Mouse (Mus musculus) gastrocnemius, adult 8-10 months (tissue): Measurements from ENCODE around the gene Rcor3. TPM values are rescaled to one million over a fixed set of nuclear protein-coding genes. Genes with fewer than 3 reads are reported as not detected.

Experiments used
- DNase-seq, 2 experiments: peaks; one replicate each; pipeline ENCODE4 v3.0.0; 2022; ENCODE audit warnings: low spot score in 2 of 2
- total RNA-seq, 4 experiments: library from RNA; stranded (reverse); gene quantifications; 2 replicates each; pipeline ENCODE4 v1.2.4; 2022

Rcor3 gene
- total RNA-seq, 4 experiments from 2014 or later, result 26.7 to 34.1 (median 29.1) TPM

DNA sequence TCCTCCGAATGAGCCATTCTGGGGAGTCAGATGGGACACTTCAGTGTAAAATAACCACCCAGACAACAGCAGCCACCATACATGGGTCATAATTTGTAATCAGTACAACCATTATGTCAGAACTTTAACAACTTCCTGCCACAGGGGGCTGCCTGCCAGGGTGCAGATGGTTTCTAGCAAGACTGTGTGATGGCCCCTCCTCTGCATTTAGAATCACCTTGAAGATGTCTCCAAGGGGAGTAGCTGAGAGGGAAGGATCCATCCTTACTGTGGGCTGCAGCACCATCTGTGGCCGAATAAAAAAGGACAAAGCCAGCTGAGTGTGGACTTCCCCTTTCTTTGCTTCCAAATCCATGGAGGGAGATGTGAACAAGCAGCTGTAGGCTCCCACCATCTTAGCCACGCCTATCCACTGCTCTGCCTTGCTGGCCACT, 67.2 kb downstream of the Rcor3 start:
- no peak for DNase-seq

DNA sequence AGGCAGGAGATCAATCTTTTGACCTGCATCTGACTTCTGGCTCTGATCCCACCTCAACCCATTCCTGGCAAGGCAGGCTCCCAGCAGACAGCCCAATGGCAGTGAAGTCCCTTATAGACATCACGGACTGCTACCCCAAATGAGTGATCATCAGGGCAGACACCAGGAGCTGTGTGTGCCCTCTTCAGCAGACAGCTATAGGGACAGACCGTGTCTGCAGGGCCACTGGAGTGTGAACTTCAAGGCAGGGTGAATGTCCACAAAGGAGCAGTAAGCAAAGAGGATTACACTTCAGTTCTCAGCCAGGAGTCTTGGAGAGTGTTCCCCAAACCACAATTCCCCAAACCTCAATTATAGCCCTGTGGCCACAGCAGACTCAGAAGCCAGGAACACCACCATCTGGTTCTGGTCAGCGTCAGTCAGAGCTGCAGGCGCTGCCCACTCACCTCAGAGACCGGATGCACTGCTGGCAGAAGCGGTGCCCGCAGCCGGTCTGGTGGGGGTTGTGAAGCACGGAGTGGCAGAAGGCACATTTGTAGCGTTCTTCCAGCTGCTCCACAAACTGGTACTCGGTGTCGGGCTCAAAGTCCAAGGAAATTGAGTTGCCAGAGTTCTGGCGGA, 67.8 kb downstream of the Rcor3 start:
- DNase-seq, result no peak

DNA sequence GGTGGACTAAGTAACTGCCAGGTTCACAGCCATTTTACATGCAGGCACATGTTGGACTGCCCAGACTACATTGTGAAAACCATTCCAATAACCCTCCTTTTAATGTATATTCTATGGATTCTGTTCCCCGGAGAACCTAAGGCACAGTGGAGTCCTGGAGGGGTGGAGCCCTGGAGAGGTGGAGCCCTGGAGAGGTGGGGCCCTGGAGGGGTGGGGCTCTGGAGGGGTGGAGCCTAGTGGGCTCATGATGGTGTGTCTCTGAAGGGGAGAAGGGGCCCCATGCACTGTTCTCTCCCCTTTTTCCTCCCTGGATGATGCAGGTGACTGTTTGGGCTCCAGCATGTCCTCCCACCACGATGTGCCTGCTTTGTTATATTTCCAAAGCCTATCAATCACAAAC, 69.7 kb downstream of the Rcor3 start:
- no peak for DNase-seq

DNA sequence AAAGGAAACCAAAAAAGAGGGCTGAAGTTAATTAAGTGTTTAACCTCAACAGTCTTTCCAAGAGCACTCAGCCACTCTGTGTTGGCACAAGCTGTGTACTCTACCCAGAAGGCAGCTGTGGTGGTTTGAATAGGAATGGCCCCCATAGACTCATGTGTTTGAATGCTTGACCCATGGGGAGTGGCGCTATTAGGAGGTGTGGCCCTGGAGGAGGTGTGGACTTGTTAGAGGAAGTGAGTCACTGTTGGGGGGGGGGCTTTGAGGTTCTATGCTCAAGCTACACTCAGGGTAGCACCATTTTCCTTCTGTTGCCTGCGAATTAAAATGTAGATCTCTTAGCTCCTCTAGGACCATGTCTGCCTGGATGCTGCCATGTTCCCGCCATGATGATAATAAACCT, 70.9 kb downstream of the Rcor3 start:
- no peak for DNase-seq

DNA sequence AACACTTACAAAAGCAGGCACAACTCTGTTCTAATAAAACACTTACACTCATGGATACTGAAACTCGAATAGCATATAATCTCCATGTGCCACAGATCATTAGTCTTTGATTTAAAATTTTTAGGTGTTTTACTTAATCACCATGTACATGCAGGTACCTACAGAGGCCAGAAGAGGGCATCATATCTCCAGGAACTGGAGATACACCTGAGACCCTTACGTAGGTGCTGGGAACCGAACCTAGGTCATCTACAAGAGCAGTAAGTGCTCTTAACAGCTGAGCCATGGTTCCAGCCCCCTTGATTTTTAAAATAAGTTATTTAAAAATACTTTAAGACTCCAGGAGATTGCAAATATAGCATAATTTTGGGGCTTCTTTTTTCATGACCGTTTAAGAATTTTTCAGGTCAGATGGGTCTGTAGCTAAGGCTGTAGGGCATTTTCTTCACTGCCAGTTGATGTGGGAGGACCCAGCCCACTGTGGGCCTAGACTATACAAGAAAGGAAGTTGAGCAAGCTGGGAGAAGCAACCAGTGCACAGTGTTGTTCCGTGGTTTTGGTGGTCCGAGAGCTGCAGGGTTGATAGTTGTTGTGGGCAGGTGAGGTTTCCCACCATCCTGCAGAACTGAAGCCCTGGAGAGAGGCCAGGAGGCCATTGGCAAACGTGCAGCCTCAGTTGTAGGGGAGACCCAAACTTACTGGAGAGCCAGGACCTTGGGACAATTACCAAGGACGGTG, 74.5 kb downstream of the Rcor3 start:
- no peak for DNase-seq

- DNase-seq, result no peak
Measured at GRCm38 (mm10) chr1:192062682-192063081, 75.2 kb downstream of the Rcor3 start.

DNA sequence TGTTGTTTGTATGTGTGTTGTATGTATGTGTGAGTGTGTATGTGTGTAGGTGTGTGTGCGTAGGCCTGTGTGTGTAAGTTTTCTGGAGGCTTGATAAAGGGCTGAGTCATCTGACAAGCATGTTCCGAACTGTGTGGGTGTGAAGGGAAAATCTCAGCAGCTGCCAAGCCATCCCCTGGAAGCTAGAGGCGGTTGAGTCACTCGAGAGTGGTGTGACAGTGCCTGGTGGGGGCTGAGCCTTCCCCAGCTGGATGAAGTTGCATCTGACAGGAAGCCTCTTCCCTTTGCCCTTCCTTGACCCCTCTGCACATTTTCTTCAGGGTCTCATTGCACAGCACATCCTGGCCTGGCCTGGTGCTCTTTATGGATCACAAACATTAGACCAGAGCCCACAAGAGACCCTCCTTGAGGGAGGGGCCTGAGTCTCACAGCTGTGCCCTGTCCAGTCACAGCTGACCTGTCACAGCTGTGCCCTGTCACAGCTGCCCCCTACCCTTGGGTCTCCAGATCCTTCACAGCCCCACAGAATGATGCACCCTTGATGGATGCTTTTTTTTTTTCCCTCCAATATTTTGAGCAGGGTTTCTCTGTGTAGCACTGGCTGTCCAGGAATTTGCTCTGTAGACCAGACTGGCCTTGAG, 76.1 kb downstream of the Rcor3 start:
- DNase-seq, result peak; percentile 45 to 58

- no peak for DNase-seq
Measured at GRCm38 (mm10) chr1:192058911-192059310, 79.0 kb downstream of the Rcor3 start.

GRCm38 (mm10) chr1:192053726-192054125, 84.1 kb downstream of the Rcor3 start:
- DNase-seq, result no peak

- no peak for DNase-seq
Measured at GRCm38 (mm10) chr1:192052986-192053385, 84.9 kb downstream of the Rcor3 start.

DNA sequence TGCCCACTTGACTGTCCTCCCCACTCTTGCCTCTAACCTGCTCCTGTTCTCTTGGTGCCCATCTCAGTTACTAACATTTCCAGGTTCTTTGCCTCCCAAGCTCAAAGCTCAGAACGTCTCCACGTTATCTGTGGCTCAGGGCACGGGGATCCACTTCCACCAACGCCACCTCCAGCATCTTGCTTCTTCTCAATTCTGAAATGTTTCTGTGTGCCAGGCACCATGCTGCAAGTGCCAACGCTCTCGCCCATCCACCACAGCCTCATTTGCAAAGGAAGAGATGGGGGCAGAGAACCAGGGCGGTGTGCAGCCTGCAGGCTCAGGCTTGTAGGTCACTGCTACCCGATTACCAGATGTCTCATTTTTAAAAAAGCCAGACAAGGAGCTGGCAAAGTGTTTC, 85.4 kb downstream of the Rcor3 start:
- no peak for DNase-seq

Other genes starting within 250 kb of the Rcor3 start
- gene Slc30a1, start 231.3 kb downstream of the Rcor3 start, total RNA-seq, result 1 to 10 TPM; 5.4 to 8.7 (median 7.3) TPM
- not detected for gene Rd3, start 160.7 kb downstream of the Rcor3 start, total RNA-seq
- gene Traf5, start 45.5 kb downstream of the Rcor3 start, total RNA-seq, result 1 to 10 TPM; 1.5 to 3.7 (median 2.6) TPM
- under 1 TPM in 3 of 4 experiments, not detected in 1; 0.02 to 0.05 (median 0.03) TPM for gene Kcnh1, start 52.7 kb upstream of the Rcor3 start, total RNA-seq